Mouse (Mus musculus): Measurements from ENCODE around the gene Heg1. TPM values are rescaled to one million over a fixed set of nuclear protein-coding genes. Genes with fewer than 3 reads are reported as not detected.

The Heg1 gene
- total RNA-seq, 2 experiments from 2014 or later: 24.6 to 28.8 TPM

- no peak overlapping the region for H3K27ac ChIP-seq
- no peak for TF ChIP-seq CTCF (conservative IDR thresholded peaks at IDR 0.05)
- no peak for DNase-seq (ENCODE audit: low spot score in 2 of 2)
- H3K4me3 ChIP-seq: no peak overlapping the region
Measured at GRCm38 (mm10) chr16:33777607-33778006, 93.4 kb downstream of the Heg1 start.

- Histone ChIP-seq H3K27ac (no peak overlapping the region), H3K4me3 (no peak overlapping the region)
- TF ChIP-seq CTCF (conservative IDR thresholded peaks at IDR 0.05): no peak
- no peak for DNase-seq (ENCODE audit: low spot score in 2 of 2)
Measured at GRCm38 (mm10) chr16:33781789-33782728, 97.9 kb downstream of the Heg1 start.

DNA sequence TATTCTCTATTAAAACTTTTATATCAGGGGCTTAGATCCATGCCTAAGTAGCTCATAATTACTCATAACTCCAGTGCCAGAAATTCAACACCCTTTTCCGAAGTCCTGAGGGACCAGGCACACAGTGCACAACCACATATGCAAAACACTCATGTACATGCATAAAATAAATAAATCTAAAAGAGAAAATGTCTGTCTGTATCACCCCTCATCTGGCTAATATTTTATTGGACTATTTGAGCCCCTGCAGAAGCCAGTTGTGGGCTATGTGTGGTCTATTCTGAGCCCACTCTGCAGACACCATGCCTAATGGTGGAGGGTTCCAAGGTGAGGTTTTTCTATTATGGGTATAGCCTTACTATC, 98.5 kb downstream of the Heg1 start:
- DNase-seq (ENCODE audit: low spot score in 2 of 2): no peak
- Histone ChIP-seq H3K4me3 (no peak overlapping the region), H3K27ac (no peak overlapping the region)
- TF ChIP-seq CTCF (conservative IDR thresholded peaks at IDR 0.05): no peak

DNA sequence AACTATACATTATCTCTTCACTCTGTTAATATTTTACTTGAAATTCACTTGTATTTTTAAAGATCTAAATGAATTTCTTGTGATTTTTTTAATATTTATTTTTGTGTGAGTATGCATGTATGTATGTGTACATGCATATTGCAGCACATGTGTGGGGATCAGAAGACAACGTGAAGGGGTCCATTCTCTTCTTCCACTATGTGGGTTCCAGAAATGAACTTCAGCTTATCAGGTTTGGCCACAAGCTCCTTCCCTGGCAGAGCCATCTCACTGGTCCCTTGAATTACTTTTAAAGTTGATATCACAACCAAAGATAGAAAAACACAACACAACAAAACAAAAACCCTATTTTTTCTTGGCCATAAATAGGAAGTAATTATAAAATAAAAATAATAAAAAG, 100.4 kb downstream of the Heg1 start:
- Histone ChIP-seq H3K27ac (no peak overlapping the region), H3K4me3 (no peak overlapping the region)
- no peak for DNase-seq (ENCODE audit: low spot score in 2 of 2)
- no peak for TF ChIP-seq CTCF (conservative IDR thresholded peaks at IDR 0.05)

DNA sequence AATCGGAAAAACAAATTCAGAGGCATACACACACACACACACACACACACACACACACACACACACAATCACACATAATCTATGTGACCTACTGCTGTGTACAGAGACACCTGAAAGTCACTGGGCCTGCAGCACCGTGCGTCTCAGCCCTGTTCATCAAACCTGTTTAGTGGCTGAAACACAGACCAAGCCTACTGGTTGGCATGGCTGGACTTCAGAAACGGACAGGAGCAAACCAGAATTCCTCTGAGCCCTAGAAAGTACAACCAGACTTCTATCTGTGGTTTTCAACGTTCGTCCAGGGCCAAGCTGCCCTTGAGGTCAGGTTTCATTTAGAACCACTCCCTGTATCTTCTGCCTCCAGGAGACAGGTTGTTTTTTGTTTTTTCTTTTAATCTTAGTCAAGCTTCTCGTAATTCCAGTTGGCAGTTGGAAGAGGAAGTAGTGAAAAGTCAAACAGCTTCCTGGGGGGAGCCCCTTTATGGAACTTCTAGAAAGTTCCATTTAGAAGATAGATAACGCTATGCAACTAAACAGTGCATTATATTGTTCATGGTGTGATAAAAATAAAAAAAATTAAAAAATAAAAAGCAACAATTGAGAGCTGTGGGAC, 101.0 kb downstream of the Heg1 start:
- no peak overlapping the region for H3K4me3 ChIP-seq
- DNase-seq (ENCODE audit: low spot score in 2 of 2): no peak
- no peak overlapping the region for H3K27ac ChIP-seq
- TF ChIP-seq CTCF (conservative IDR thresholded peaks at IDR 0.05): no peak

DNA sequence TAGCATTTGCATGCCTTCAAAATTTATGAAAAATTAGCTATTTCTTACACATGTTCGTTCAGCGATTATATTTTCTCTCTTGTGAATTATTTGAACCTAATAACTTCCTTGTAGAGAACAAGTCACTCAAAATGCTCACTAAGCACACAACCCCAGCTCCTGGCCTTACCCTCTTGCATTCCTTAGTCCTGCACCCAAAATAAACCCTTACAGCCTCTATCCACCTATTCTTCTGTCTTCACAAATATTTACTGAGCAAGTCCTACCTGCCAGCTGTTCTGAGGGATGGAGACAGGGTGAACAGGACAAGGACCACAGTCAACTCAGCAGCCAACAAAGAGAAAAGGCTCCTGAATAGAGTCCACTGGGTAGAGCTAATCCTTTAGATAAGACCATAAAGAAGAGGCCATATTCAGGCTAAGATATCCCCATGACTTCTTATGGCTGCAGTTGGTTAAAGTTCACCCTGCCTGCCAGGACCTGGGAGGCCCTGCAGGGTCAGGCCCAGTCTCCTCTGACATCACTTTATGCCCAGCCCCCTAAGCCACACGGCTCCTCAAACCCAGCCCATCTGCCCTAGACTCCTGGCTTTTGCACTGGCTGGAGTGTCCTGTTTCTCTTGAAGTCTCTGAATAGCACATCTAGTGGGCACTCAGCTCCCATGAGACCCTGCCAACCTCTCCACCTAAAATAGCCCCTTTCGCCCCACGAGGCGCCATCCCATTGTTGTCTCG, 102.7 kb downstream of the Heg1 start:
- no peak for DNase-seq (ENCODE audit: low spot score in 2 of 2)
- no peak for TF ChIP-seq CTCF (conservative IDR thresholded peaks at IDR 0.05)
- no peak overlapping the region for H3K27ac ChIP-seq
- no peak overlapping the region for H3K4me3 ChIP-seq

DNA sequence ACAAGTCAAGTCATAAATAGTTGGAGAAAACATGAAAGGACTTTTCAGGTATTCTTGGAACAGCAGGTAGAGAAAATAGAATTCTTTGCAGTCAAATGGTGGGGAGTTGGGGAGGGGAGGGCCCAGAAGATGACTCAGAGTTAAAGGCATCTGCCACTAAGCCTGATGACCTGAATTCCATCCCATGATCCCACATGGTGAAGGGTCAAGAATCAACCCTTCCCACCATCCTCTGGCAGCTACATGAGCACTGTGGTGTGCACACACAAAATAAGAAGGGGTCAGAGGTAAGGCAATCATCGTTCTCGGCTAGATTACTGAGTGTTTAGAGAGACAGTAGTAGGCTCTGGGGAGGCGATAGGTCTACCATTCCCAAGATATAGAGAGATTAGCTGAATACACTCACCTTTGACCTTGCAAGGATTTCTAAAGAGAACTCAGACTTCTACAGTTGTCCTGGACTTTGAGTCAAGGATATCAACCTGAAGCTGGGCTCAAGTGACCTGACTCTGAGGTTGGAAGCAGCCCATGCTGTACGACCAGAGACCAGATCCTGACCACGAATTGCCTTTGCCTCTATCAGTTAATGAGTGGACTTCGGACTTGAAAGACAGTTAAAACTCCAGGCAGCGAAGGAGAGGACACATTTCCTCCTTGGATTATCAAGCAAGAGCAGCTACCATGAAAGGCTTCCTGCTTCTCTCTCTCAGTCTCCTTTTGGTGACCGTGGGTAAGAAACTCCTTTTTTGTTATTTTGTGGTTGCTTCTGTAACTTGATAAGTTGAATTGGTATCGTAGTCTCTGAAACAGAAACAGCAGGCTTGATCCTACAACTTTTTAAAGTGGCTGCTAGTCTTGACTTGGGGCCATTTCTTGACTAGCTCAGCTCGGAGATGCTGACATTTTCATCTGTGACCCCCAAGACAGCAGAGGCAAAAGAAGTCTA, 109.9 kb downstream of the Heg1 start, which contains the start of gene Muc13:
TSS of gene Muc13 (plus strand) at position 192 of the 946 bp plus-strand sequence.
- no peak for TF ChIP-seq CTCF (conservative IDR thresholded peaks at IDR 0.05)
- DNase-seq (ENCODE audit: low spot score in 2 of 2): no peak
- Histone ChIP-seq H3K4me3 (no peak within 1 kb of the TSS), H3K27ac (no peak within 1 kb of the TSS)

DNA sequence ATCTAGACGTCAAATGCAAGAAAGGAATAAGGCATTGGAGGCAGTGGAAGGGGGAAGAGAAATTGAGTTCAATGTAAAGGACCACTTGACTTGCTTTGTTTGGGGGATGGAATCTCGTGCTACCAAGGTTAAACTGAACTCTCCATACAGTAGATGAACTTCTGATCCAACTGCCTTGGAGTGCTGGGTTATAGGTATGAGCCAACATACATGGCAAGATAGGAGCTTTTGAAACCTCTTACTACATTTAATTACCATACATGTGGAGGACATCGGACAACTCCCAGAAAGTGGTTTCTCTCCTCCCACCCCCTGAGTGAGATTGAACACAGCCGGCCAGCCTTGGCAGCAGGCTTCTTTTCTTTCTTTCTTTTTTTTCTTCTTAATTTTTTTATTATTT, 110.9 kb downstream of the Heg1 start:
- no peak for TF ChIP-seq CTCF (conservative IDR thresholded peaks at IDR 0.05)
- no peak for DNase-seq (ENCODE audit: low spot score in 2 of 2)
- no peak overlapping the region for H3K4me3 ChIP-seq
- no peak overlapping the region for H3K27ac ChIP-seq

- H3K4me3 ChIP-seq: no peak overlapping the region
- DNase-seq (ENCODE audit: low spot score in 2 of 2): no peak
- no peak overlapping the region for H3K27ac ChIP-seq
- TF ChIP-seq CTCF (conservative IDR thresholded peaks at IDR 0.05): no peak
Measured at GRCm38 (mm10) chr16:33795887-33796286, 111.7 kb downstream of the Heg1 start.

DNA sequence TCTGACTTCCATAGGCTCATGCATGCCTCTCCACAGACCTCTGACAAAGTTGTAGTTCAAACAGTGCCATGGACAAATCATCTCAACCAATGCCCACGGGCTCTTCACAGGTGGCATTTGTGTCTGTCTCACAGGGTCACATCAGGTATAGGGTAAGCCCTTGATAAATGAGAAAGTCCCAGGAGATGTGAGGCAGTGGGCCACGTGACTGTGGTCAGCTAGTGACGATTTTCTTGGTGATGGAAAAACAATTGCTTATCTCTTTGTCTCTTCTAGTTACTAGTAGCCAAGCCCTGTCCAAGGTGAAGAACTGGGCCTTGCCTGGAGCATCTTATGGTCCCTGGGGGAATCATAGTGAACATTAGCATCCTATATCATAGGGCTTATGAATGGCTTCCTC, 112.6 kb downstream of the Heg1 start:
- TF ChIP-seq CTCF (conservative IDR thresholded peaks at IDR 0.05): no peak
- H3K27ac ChIP-seq: no peak overlapping the region
- no peak overlapping the region for H3K4me3 ChIP-seq
- DNase-seq (ENCODE audit: low spot score in 2 of 2): no peak

- DNase-seq (ENCODE audit: low spot score in 2 of 2): peak; percentile 10 to 65
- Histone ChIP-seq H3K4me3 (no peak overlapping the region), H3K27ac (no peak overlapping the region)
- peak; percentile 81 for TF ChIP-seq CTCF (conservative IDR thresholded peaks at IDR 0.05)
Measured at GRCm38 (mm10) chr16:33797860-33798259, 113.7 kb downstream of the Heg1 start.

GRCm38 (mm10) chr16:33810002-33810401, 125.8 kb downstream of the Heg1 start:
- TF ChIP-seq CTCF (conservative IDR thresholded peaks at IDR 0.05): peak; percentile 45
- no peak overlapping the region for H3K27ac ChIP-seq
- H3K4me3 ChIP-seq: no peak overlapping the region
- DNase-seq (ENCODE audit: low spot score in 2 of 2): no peak

Data from layer of hippocampus, adult 2 months (tissue).